Mouse (Mus musculus) liver, embryonic 14.5 days (tissue): ENCODE data around the gene Gm9821. TPM values are rescaled to one million over a fixed set of nuclear protein-coding genes. Genes with fewer than 3 reads are reported as not detected.
A peak's percentile ranks its signal among the peaks of the same experiment; 100 is the strongest.

ENCODE experiments used
- ATAC-seq: fragments of 200-750 bp; cut with Nextera tagmentation; 2 replicates; pipeline ENCODE4 v1.8.0; 2017; ENCODE audit warnings: moderate number of reproducible peaks, mild to moderate bottlenecking, moderate library complexity; ENCODE audit not compliant: insufficient read depth
- DNase-seq, 3 experiments: peaks; one replicate each; pipeline ENCODE4 v3.0.0-alpha.2; 2012 to 2013; ENCODE audit warnings: low read depth in 3 of 3, low spot score in 3 of 3
- H3K27ac ChIP-seq: fragments of 300-500 bp; sonication (generic); 2 replicates; pipeline ENCODE4 v1.5.1; 2014; ENCODE audit warnings: moderate library complexity, mild to moderate bottlenecking, control low read depth, inconsistent platforms
- H3K27me3 ChIP-seq: fragments of 300-500 bp; sonication (generic); 2 replicates; pipeline ENCODE4 v1.6.1; 2014; ENCODE audit warnings: mild to moderate bottlenecking, low read length, moderate library complexity; ENCODE audit not compliant: control insufficient read depth, insufficient read depth
- H3K36me3 ChIP-seq: fragments of 300-500 bp; sonication (generic); replicated peaks from 2 replicates; pipeline ENCODE4 v1.6.1; 2014; ENCODE audit warnings: low read depth; ENCODE audit not compliant: control insufficient read depth, insufficient read depth
- H3K4me1 ChIP-seq, 2 experiments: fragments of 200-500 bp in 1 of 2; fragments of 300-500 bp in 1 of 2; sonication (generic) in 1 of 2; replicated peaks; 2 replicates each; pipeline ENCODE4 v1.6.1; 2012 to 2014; ENCODE audit warnings: antibody characterized with exemption in 1 of 2, inconsistent platforms in 1 of 2, low read length in 1 of 2; ENCODE audit not compliant: control insufficient read depth in 2 of 2, insufficient read depth in 2 of 2
- H3K4me2 ChIP-seq: fragments of 300-500 bp; sonication (generic); 2 replicates; pipeline ENCODE4 v1.6.1; 2014; ENCODE audit warnings: low read depth, mild to moderate bottlenecking, control low read depth, moderate library complexity
- H3K4me3 ChIP-seq, 2 experiments: fragments of 200-500 bp in 1 of 2; fragments of 300-500 bp in 1 of 2; sonication (generic) in 1 of 2; 2 replicates each; pipeline ENCODE4 v1.5.1; 2012 to 2014; ENCODE audit warnings: low read depth in 2 of 2, low read length in 2 of 2, mild to moderate bottlenecking in 2 of 2, control low read depth in 1 of 2, inconsistent platforms in 1 of 2, moderate library complexity in 1 of 2; ENCODE audit not compliant: insufficient read depth in 1 of 2
- H3K9ac ChIP-seq: fragments of 300-500 bp; sonication (generic); replicated peaks from 2 replicates; pipeline ENCODE4 v1.6.1; 2014; ENCODE audit warnings: mild to moderate bottlenecking, control low read depth, moderate library complexity
- H3K9me3 ChIP-seq: fragments of 300-500 bp; sonication (generic); 2 replicates; pipeline ENCODE4 v1.6.1; 2016; ENCODE audit warnings: low read length, mixed read lengths; ENCODE audit not compliant: control insufficient read depth
- CTCF ChIP-seq: IDR thresholded peaks from 2 replicates; pipeline ENCODE4 v1.5.1; 2016; ENCODE audit warnings: antibody characterized with exemption, low read depth, control low read depth
- EP300 ChIP-seq: IDR thresholded peaks from 2 replicates; pipeline ENCODE4 v1.6.1; 2016; ENCODE audit warnings: antibody characterized with exemption, low read depth
- WGBS: fragments of 180-500 bp; shearing (Covaris S2); extraction: QIAGEN DNeasy Blood & Tissue Kit; methylation state at CpG from one replicate; pipeline ENCODE4 v1.1.7; 2014; ENCODE audit not compliant: insufficient replicate concordance; 5-methylcytosine and 5-hydroxymethylcytosine counted together
- polyA plus RNA-seq, 2 experiments: library from polyadenylated mRNA; depleted of rRNA in 1 of 2; stranded (reverse) in 1 of 2; unstranded in 1 of 2; fragments of >200 nt; fragmentation: Nextera tagmentation in 1 of 2; extraction: Ambion mirVana in 1 of 2; gene quantifications; 2 replicates each; pipeline versions ENCODE4 v1.2.1 to v1.2.3; 2012 to 2014

Gm9821 gene
- polyA plus RNA-seq, 2 experiments: 0.01 to 0.63 TPM

DNA sequence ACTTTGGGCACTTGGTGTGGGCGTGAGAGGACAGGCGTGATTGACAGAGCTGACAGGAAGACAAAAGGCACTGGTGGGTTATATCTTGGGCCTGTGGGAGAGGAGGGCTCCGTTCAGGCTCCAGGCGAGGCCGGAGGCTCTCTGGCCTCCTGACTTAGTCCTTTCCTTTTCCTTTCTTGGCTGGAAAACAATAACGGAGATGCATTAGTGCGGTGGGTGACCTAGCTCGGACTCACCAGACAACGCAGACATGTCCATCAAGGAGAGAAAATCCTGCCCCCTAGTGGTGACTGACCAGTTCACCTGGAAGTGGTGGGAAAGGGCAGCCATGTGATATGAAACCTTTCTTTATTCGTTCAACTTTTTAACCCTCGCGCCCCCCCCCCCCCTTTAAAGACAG lies 15.6 kb upstream of the Gm9821 start:
- DNase-seq: no peak
- peak overlapping the region; percentile 52 for H3K4me2 ChIP-seq
- ATAC-seq: no peak
- H3K36me3 ChIP-seq: peaks cover 3% of the 10 kb centered on the region
- H3K27ac ChIP-seq: no peak overlapping the region
- peaks cover 5 to 7% of the 10 kb centered on the region in 2 experiments for H3K4me1 ChIP-seq
- H3K9ac ChIP-seq: no peak overlapping the region
- TF ChIP-seq CTCF: peak; percentile 84
- TF ChIP-seq EP300: no peak
- 17% methylated on average over 12 of the region's 12 CpGs for WGBS
- H3K9me3 ChIP-seq: no peaks in the 10 kb centered on the region
- H3K4me3 ChIP-seq: no peak overlapping the region
- peaks cover 20% of the 10 kb centered on the region for H3K27me3 ChIP-seq

DNA sequence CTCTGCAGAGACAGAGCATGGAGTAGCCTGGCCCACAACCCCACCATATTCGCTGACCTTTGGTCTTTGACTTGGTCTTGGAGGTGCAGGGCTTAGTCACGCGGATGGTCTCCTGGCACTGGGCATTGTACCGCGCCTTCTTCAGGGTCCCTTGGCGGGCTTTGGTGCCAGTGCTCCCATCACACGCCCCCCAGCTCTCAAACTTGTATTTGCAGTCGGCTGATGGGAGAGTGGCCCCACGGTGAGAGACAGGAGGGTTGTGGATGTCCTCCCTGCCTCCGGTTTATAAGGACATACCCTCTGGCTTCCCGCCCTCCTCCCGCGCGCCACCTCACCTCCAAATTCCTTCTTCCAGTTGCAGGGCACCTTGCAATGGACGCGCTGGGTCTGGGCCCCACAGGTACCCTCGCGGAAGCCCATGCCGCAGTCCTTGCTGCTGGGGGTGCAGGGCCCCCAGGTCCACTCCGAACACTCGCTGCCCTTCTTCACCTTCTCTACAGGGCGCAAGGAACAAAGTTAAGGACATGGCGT lies 14.7 kb upstream of the Gm9821 start:
- no peak overlapping the region for H3K27ac ChIP-seq
- no peak for DNase-seq
- 26% methylated on average over 23 of the region's 23 CpGs for WGBS

GRCm38 (mm10) chr2:91931328-91932159 lies 14.0 kb upstream of the Gm9821 start:
- H3K4me1 ChIP-seq: peaks cover 5 to 7% of the 10 kb centered on the region in 2 experiments
- peaks cover 17% of the 10 kb centered on the region for H3K27me3 ChIP-seq
- H3K36me3 ChIP-seq: peaks cover 17% of the 10 kb centered on the region
- no peak overlapping the region for H3K9ac ChIP-seq
- no peak overlapping the region for H3K27ac ChIP-seq
- TF ChIP-seq CTCF (no peak), EP300 (no peak)
- no peaks in the 10 kb centered on the region for H3K9me3 ChIP-seq
- peak overlapping the region; percentile 1 to 25 for H3K4me3 ChIP-seq
- ATAC-seq (no peak), DNase-seq (no peak)
- H3K4me2 ChIP-seq: peak overlapping the region; percentile 52
- 7% methylated on average over 49 of the region's 50 CpGs for WGBS

More for the DNA sequence above, 14.7 kb upstream of the Gm9821 start:
- Histone ChIP-seq H3K4me1 (peaks cover 5 to 7% of the 10 kb centered on the region in 2 experiments), H3K36me3 (peaks cover 10% of the 10 kb centered on the region), H3K27me3 (peaks cover 17% of the 10 kb centered on the region), H3K9ac (no peak overlapping the region), H3K9me3 (no peaks in the 10 kb centered on the region), H3K4me3 (peak overlapping the region; percentile 1 to 25; a peak in 3 of 4 replicates), H3K4me2 (peak overlapping the region; percentile 52)
- TF ChIP-seq EP300: no peak
- TF ChIP-seq CTCF: no peak
- no peak for ATAC-seq

DNA sequence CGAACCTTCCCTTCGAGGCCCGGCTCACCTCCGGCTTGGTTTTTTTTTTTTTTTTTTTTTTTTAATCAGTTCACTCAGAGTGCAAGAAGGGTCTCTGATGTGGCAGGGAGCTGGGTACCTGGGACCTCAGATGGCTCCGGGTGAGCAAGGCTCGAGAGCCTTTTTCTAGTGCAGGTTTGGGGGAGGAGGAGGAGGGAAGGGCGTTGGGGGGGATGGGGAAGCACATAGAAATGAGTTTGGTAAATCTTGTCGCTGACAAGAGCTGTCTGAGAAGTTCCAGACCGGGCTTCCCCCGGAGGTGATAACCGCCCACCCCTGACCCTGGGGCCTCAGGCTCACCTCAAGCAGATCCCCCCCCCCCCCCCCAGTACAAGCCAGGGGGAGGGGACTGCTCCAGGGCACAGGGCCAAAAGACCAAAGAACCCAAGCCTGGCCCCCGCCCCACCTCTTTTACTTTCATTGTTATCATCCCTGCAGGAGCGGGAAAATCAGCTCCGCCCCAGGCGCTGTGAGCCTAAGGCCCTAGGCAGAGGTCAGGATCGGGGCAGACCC lies 13.3 kb upstream of the Gm9821 start, which contains the start of gene Mdk:
Gene Mdk, minus strand, starts transcription at position 138 of the 552 bp plus-strand sequence.
- peak within 1 kb of the TSS; percentile 20; the same call in 1 of the 2 replicates for H3K9ac ChIP-seq
- H3K9me3 ChIP-seq: no peaks in the 10 kb centered on the region

More for the DNA sequence above, 13.3 kb upstream of the Gm9821 start, which contains the start of gene Mdk:
- WGBS: under 1% methylated on average over 15 of the region's 16 CpGs
- peaks cover 17% of the 10 kb centered on the region for H3K27me3 ChIP-seq
- DNase-seq (no peak), ATAC-seq (peak; percentile 16)
- H3K4me3 ChIP-seq: peak within 1 kb of the TSS; percentile 1 to 25
- H3K27ac ChIP-seq: no peak within 1 kb of the TSS
- H3K4me1 ChIP-seq: peaks cover 5 to 7% of the 10 kb centered on the region in 2 experiments
- H3K4me2 ChIP-seq: peak within 1 kb of the TSS; percentile 52
- H3K36me3 ChIP-seq: peaks cover 24% of the 10 kb centered on the region
- no peak for TF ChIP-seq CTCF
- no peak for TF ChIP-seq EP300
